Mouse (Mus musculus) urinary bladder, adult 2 months (tissue): Measurements from ENCODE around the gene Slc7a14. TPM values are rescaled to one million over a fixed set of nuclear protein-coding genes. Genes with fewer than 3 reads are reported as not detected.

Source experiments
- DNase-seq: peaks from one replicate; pipeline ENCODE4 v3.0.0; 2022; ENCODE audit warnings: low spot score
- polyA plus RNA-seq: library from polyadenylated mRNA; depleted of rRNA; stranded (reverse); fragments of >200 nt; gene quantifications from 2 replicates; pipeline ENCODE4 v1.2.3, GENCODE M21; 2012; rRNA removed

The Slc7a14 gene
- polyA plus RNA-seq, 1 experiment: 0.04 TPM

DNA sequence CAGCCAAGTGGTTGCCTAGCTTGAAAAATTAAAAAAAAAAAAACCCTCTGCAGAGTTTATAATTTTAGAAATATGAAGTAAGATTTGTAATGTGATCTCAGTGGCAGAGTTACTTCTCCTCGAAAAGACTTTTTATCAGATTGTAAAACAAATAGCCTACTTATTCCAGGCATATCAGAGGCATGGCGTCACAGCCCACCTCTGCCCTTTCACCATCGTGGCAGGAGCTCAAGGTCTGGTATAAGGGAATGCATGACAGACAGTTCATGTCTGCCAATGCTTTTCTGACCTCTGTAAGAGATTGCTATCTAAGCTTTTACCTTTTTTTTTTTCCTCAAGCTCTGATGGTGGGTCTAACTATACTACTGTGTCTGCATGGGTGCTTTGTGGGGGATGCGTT, 102.1 kb downstream of the Slc7a14 start:
- no peak for DNase-seq

DNA sequence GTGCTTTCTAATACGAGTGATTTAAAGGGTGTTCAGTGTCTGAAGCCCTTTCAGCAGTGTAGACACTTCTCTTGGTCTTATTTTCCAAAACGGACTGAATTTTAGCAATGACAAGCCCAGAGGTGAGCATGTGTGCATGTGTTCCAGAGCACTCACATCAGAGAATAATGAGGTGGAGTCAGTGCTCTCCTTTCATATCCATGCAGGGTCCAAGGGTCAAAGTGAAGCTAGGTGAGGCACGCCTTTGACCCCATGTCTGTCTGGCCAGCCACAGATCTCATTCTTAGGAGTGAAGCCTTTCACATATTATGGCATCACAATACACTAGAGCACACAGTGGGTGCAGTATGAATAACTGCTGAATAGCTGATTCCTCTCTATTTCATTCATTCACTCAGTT, 105.0 kb downstream of the Slc7a14 start:
- DNase-seq: no peak

DNA sequence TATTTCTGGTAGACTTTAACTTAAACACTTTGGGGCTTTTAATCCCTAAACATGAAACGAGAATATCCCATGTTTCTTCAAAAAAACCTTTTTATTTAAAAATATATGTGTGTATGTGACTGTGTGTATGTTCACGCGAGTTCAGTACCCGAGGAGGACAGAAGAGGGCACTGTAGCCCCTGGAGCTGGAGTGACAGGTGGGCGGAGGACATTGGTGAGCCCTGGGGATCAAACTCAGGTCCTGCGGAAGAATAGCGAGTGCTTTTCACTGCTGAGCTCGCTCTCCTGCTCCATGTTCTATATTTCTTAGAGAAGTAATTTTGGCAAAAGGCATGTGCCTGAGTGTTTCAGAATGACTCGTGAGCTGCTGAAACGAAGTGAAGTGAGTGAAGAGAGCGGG, 106.2 kb downstream of the Slc7a14 start:
- DNase-seq: no peak

DNA sequence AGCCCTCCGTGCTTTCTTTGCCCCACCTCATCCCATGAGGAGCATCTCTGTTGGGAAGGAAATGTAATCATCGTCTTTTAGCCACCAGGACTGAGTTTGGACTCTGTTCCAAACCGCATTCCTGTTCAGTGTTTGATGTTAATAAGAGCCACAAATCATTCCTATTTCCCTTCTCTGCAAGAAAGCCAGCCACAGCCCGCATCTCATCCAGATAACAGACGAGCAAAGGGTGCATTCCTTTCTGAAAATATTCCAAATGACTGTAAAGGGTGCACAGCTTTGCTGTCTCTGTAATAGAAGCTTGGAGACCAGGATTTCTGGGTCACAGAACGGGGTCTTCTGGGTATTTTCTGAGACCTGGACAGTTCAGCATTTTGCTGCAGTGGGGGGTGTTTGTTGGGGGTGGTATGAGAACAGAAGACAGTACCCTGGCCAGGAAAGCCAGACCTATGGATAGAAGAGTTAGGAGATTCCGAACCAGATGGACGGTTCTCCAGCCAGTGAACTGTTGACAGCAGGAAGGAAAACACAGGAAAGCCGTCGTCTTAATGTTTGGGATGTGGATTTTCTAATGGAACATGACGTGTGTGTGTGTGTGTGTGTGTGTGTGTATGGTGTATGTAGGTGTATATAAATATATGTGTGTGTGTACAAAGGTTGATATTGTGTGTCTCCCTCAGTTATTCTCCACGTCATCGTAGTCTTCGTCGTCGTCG, 110.9 kb downstream of the Slc7a14 start:
- no peak for DNase-seq

DNA sequence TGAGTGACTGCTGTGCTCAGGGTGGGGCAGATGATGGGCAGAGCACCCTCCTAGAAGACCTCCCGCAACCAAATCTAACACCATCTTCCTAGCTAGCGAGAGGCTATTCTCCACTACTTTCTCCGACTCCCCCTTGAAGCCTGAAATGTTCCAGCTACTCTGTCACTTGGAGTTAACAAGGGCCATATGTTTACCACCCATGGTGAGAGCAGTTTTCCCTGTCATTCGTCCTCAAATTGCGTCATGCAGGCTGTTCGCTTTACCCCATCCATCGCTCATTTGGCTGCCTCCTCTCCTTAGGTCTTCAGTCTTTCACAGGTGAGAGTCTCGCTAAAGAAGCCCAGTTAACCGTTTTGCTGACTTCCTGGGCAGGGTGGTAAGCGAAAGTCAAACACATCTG, 118.8 kb downstream of the Slc7a14 start:
- no peak for DNase-seq

DNA sequence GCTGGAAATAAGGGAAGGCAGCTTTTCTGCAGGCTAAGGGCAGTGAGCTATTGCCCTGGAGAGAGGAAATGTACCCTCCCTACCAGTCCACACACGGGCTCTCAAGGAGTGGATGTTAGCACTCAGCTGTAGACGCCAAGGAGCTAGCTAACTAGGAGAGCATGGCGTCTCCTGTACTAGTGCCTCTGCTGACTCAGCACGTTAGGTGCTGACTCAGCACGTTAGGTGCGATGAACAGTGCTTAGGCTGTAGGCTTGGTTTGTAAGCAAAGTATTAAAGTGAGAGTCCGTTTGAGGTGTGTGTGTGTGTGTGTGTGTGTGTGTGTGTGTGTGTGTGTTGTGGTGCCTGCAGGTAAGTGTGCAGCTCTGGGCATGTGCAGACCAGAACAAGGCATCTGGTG, 119.8 kb downstream of the Slc7a14 start:
- DNase-seq: no peak

DNA sequence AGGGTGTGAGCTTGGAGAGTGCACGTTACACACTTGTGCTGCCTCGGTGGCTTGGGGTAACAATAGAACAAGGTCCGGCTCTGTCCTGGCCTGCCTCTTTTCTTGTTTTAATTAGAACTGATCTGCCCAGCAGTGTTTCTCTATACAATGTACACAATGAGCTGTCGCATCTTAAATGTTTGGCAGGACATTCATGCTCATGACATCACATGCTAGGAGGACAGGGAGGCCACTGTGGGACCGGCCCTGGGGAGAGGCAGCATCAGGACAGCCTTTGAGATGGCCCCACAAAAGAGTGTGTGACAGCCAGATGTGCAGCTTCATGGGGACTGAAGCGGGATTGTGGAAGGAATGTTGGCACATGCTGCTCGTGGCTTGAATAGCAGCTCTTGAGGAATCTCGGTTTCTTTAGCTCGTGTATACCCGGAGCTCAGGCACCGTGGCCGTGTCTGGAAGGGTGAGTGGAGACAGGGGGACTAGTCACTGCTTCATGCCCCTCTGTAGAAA, 143.8 kb downstream of the Slc7a14 start:
- DNase-seq: no peak

DNA sequence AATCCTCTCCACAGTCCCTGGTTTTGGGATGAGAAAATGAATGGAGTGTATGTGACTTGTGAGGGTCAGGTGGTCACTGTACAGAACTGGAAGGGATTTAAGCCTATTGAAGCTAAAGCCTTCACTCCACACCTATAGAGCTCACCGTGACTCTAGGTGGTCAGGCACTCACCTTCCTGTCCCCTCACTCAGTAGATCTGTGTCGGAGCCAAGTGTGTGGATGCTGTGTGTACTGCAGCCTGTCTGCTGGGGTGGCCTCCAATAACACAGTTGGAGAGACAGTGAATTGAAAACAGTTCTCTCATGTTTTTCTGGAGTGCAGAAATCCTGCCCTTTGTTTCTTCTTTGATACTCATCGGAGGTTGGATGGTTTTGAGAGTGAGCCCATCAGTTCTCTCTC, 144.4 kb downstream of the Slc7a14 start:
- DNase-seq: no peak

DNA sequence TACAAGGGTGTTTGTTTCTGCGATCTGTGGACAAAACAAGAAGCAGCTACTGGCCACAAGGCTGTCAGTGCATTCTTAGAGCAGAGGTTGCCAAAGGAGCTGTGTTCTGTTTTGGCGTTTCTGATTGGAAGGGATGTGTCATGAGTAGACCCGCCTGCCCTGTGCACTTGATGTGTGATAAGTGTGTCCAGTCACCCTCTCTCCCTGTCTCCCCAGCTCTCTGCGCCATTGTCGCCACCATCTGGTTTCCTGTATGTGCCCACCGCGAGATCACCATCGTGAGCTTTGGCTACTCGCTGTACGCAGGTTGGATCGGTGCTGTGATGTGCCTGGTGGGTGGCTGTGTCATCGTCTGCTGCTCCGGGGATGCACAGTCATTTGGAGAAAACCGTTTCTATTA, 147.3 kb downstream of the Slc7a14 start:
- DNase-seq: no peak

DNA sequence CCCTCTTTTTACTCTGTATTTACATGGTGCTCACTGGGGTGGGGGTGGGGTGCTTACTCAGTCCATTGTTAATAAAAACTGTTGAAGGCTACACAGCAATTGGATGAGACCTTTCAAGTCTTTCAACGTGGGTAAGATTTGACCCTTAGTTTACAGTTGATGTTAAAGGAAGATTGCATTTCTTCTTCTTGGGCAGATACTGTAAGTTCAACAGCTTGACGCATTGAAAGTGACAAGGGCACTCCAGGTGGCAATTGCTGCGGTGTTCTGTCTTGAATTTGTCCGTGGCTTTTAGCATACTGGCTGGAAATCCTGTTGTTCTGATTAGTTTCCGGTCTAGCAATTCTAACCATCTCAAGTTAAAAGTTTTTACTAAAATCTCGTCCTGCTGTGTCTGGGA, 148.8 kb downstream of the Slc7a14 start:
- no peak for DNase-seq

DNA sequence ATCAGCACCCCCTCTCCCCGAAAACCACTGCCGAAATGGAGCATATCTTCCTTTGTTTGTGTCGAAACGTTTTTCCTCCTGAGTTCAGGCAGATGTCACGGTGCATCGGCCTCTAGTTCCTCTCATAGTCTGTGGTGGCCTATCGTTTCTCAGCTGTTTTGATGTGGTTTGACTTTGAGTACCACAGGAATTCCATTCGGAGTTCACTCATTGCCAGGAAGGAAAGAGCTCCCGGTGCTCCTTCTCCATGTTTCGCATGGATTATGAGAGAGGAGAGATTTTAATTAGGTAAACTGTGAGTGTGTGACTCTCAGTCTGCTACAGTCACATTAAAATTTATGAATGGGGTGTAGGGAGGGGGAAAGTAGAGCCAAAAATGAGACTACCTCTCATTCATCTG, 150.1 kb downstream of the Slc7a14 start:
- no peak for DNase-seq

DNA sequence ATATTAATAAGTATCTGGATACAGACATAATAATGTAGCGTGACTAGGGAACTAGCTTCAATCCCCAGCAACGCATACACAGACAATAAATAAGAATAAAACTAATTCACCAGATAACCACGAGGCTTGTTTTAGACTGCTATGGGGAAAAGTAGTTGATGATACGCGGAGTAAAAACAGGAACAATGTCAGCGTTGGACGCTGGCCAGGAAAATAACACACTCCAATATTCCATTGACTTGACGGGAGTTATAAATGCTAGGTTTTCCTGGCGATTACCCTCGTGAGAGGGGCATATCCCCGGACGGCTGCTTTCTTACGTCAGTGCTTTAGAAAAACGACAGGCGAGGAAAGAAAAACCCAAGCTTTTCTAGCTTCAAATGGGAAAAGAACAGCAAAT, 152.4 kb downstream of the Slc7a14 start:
- no peak for DNase-seq

DNA sequence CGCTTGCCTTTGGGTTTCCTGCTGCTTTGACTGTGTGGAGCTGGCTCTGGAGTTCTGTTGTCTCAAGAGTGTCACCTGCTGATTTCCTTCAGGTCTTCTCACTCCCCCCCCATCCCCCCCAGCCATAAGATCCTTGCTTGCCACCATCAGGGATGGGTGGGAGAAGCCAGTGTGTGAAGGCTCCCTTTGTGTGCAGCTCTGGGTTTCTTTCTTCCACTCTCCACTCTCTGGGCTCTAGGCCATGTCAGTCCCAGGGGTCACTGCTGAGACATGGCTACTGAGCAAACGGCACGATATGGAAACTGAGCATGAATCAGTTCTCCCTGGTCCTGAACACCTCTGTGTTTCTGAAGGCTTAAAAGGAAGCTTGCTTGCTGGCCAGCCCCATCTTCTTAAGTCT, 154.1 kb downstream of the Slc7a14 start:
- DNase-seq: no peak

Other genes with a start within 250 kb of the Slc7a14 start
- gene Skil, start 215.3 kb downstream of the Slc7a14 start, polyA plus RNA-seq: 14.0 and 15.0 TPM in 2 replicates
- 0.91 and 1.5 TPM in 2 replicates for gene Cldn11, start 160.5 kb downstream of the Slc7a14 start, polyA plus RNA-seq